Mouse (Mus musculus) frontal cortex, postnatal 36 days (tissue): ENCODE measurements around the gene Fermt1.

Source experiments
- DNase-seq, 2 experiments: peaks; one replicate each; pipeline ENCODE4 v3.0.0; 2022; ENCODE audit warnings: low spot score in 2 of 2

Gene Fermt1

DNA sequence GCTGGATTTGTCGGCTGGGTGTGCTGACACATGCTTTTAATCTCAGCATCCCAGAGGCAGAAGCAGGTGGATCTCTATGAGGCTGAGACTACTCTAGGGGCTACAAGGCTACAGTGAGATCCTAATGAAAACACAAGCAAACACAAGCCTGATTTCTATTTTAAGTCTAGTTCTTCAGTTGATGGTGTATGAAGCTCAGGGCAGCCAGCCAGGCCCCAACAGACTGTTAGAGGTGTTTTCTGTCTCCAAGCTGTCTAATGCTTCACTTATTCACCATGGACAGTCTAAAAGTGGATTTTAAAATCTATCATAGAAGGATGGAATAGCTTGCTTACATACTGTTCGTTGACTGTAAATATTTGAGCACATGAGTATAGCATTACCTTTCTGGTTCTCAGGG lies 84.2 kb downstream of the Fermt1 start:
- no peak for DNase-seq

DNA sequence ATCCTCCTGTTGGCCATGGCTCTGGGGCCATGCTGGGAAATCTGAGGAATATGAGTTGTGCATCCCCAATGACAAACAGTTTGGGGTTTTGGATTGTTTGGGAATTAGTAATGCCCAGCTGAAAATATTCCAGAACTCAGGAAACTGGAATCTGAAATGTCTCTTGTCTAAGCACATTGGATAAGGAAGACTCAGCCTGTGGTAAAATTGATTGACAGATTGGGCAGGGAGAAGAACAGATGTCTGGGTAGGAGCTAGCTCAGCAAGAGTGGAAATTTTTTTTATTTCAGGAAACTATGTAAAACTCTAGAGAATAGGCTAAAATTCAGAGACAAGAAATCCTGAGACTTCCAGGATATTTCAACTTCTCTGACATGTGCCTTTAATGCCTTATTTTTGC lies 85.3 kb downstream of the Fermt1 start:
- no peak for DNase-seq

DNA sequence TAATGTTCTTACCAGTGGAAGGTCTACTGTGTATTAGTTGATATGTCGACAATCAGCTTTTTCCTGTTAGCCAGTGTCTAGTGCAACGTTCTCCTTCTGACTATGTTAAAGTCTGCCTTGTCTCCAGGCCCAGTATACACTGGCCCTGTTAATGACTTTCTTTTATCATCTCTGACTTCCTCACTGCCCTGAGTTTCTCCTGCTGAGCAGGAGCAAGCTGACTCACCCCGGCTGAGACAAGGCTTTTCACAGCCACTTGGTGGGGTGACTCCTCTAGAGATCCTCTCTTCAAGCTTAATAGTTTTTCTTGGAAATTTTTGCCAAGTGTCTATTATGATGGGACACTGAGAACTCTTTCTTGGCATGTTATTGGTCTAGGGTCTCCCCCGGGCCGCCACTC lies 89.4 kb downstream of the Fermt1 start:
- DNase-seq, result no peak
